Mouse (Mus musculus): ENCODE data around the gene Zfp385c.

- TF ChIP-seq EP300 (IDR thresholded peaks at IDR 0.05; ENCODE audit: low read depth), result no peak
- TF ChIP-seq CTCF (IDR thresholded peaks at IDR 0.05; ENCODE audit: low read depth), result no peak
Measured at GRCm38 (mm10) chr11:100687265-100687664, 5.0 kb downstream of the Zfp385c start.

Measured in liver, embryonic 14.5 days (tissue).